Mouse (Mus musculus) adrenal gland, adult 10 weeks (tissue): ENCODE measurements around the gene Aanat. TPM values are rescaled to one million over a fixed set of nuclear protein-coding genes. Genes with fewer than 3 reads are reported as not detected.

Experiments used
- polyA plus RNA-seq: library from polyadenylated mRNA; stranded (reverse); fragments of 350-450 nt; fragmentation: Illumina TruSeq; extraction: RNeasy Lipid Tissue Mini Kit (QIAGEN cat#74804); gene quantifications from one replicate; pipeline ENCODE4 v1.2.3, GENCODE M21; 2014; ENCODE audit warnings: low read depth, low replicate concordance

Gene Aanat
- not detected for polyA plus RNA-seq

DNA sequence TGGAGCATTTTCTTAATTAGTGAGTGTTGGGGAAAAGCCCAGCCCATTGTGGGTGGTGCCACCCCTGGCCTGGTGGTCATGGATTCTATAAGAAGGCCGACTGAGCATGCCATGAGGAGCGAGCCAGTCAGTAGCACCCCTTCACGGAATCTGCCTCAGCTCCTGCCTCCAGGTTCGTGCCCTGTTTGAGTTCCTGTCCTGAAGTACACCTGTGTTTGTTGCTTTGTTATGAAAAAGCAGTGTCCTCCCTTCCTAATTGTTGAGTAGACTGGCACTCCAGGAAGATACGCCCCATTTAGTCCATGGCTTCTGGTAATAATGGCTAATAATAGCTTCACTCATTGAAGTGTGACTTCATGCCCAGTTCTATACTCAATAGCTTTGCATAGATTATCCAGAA lies at the start of gene Aanat:
Aanat (plus strand) TSS at position 123 of the 400 bp plus-strand sequence.

GRCm38 (mm10) chr11:116581376-116581814 lies 4.8 kb upstream of the Aanat start, which contains the start of gene Ube2o:
Ube2o (minus strand) TSS chr11:116581447.

GRCm38 (mm10) chr11:116626299-116627071 lies 40.3 kb downstream of the Aanat start, which contains the start of gene Rhbdf2:
Rhbdf2 (minus strand) TSS chr11:116627019.

Other genes starting within 250 kb of the Aanat start
- gene Rnf157, start 173.4 kb upstream of the Aanat start, polyA plus RNA-seq, result 0.82 TPM
- 8.3 TPM for gene Ubald2, start 152.3 kb upstream of the Aanat start, polyA plus RNA-seq
- not detected for gene Qrich2, start 120.2 kb upstream of the Aanat start, polyA plus RNA-seq
- 31.6 TPM for gene Prpsap1, start 92.2 kb upstream of the Aanat start, polyA plus RNA-seq
- gene Sphk1, start 55.5 kb upstream of the Aanat start, polyA plus RNA-seq, result not detected
- 3.7 TPM for gene Ube2o, start 5.0 kb upstream of the Aanat start, polyA plus RNA-seq
- not detected for gene Rhbdf2, start 40.6 kb downstream of the Aanat start, polyA plus RNA-seq
- gene Prcd, start 67.1 kb downstream of the Aanat start, polyA plus RNA-seq, result 1.9 TPM
- gene Cygb, start 67.9 kb downstream of the Aanat start, polyA plus RNA-seq, result 1.9 TPM
- 0.23 TPM for gene St6galnac1, start 189.1 kb downstream of the Aanat start, polyA plus RNA-seq
- 28.5 TPM for gene Mxra7, start 241.6 kb downstream of the Aanat start, polyA plus RNA-seq